Comparison of ENCODE assay signal across 8 mouse cellular contexts in the genomic region with DNA sequence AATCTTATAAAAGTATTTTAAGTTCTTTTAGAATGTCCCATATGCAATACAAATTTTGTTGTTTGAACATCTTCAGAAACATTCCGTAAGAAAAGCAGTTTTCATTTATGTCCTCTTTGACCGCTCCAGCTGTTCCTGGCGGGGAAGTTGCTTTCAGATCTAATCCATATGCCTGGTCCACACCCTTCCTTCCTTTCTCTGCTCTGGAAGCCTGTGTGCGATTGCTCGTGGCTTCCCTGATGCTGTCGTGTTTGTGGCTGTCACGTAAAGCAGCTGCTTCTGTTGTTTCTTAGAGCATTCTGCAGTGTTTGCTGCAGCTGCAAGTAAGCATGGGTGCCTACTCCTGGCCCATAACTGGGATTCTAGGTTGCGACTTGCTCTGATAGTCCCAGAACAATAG. TPM values are rescaled to one million over a fixed set of nuclear protein-coding genes. Genes with fewer than 3 reads are reported as not detected.
DNase-seq lines count a peak whose midpoint lies in the region; ATAC-seq and TF ChIP-seq lines count a peak whose summit lies in the region.

No protein-coding gene starts in this region.

- H3K36me3 ChIP-seq in E14TG2a.4 (ENCODE audit: insufficient read depth, low read length), result peaks cover 81% of the 10 kb centered on the region
- peaks cover 12% of the 10 kb centered on the region; the same call in 1 of the 2 replicates for H3K36me3 ChIP-seq in embryonic facial prominence, embryonic 15.5 days
- H3K36me3 ChIP-seq in intestine, postnatal 0 days (ENCODE audit: control insufficient read depth, insufficient read depth), result no peaks in the 10 kb centered on the region
- peaks cover 32% of the 10 kb centered on the region for H3K36me3 ChIP-seq in liver, embryonic 14.5 days (replicated peaks; ENCODE audit: control insufficient read depth, insufficient read depth, low read depth)

- H3K4me3 ChIP-seq in E14TG2a.4 (replicated peaks; ENCODE audit: low read length), result peak overlapping the region; percentile 24; the same call in 1 of the 2 replicates
- no peak overlapping the region for H3K4me3 ChIP-seq in embryonic facial prominence, embryonic 15.5 days (replicated peaks)
- no peak overlapping the region for H3K4me3 ChIP-seq in intestine, postnatal 0 days (ENCODE audit: low read depth, low read length)
- 0 out of 4 replicates have a peak overlapping the region, but pooled peaks of 1 of the 2 experiments have one; percentile 44 for H3K4me3 ChIP-seq in liver, embryonic 14.5 days (ENCODE audit: insufficient read depth in 1 of 2, low read depth in 2 of 2, low read length in 2 of 2)
- no peak overlapping the region for H3K4me3 ChIP-seq in cerebellum, adult 2 months (replicated peaks; ENCODE audit: insufficient read depth, low read depth, low read length)

- no peak for TF ChIP-seq EP300 in liver, embryonic 14.5 days (IDR thresholded peaks at IDR 0.05; ENCODE audit: low read depth)

- no peak overlapping the region for H3K9ac ChIP-seq in embryonic facial prominence, embryonic 15.5 days
- no peak overlapping the region for H3K9ac ChIP-seq in intestine, postnatal 0 days (ENCODE audit: low read depth, low read length)
- H3K9ac ChIP-seq in liver, embryonic 14.5 days (replicated peaks), result peak overlapping the region; percentile 38; the same call in 1 of the 2 replicates

- H3K27me3 ChIP-seq in E14TG2a.4 (ENCODE audit: insufficient read depth, low read length), result no peaks in the 10 kb centered on the region
- no peaks in the 10 kb centered on the region for H3K27me3 ChIP-seq in embryonic facial prominence, embryonic 15.5 days
- H3K27me3 ChIP-seq in intestine, postnatal 0 days (replicated peaks; ENCODE audit: control insufficient read depth, insufficient read depth, low read length), result no peaks in the 10 kb centered on the region
- no peaks in the 10 kb centered on the region for H3K27me3 ChIP-seq in liver, embryonic 14.5 days (ENCODE audit: control insufficient read depth, insufficient read depth, low read length)
- no peaks in the 10 kb centered on the region for H3K27me3 ChIP-seq in cerebellum, adult 2 months (ENCODE audit: control insufficient read depth, insufficient read depth, low read length)

- 0 out of 2 replicates have a peak overlapping the region, but pooled peaks have one; percentile 0 for H3K4me2 ChIP-seq in embryonic facial prominence, embryonic 15.5 days (replicated peaks)
- H3K4me2 ChIP-seq in intestine, postnatal 0 days (replicated peaks; ENCODE audit: low read depth), result 0 out of 2 replicates have a peak overlapping the region, but pooled peaks have one; percentile 18
- peak overlapping the region; percentile 79 for H3K4me2 ChIP-seq in liver, embryonic 14.5 days (ENCODE audit: low read depth)

- peak overlapping the region; percentile 80 for H3K27ac ChIP-seq in embryonic facial prominence, embryonic 15.5 days (replicated peaks)
- no peak overlapping the region for H3K27ac ChIP-seq in intestine, postnatal 0 days (ENCODE audit: low read depth, low read length)
- H3K27ac ChIP-seq in liver, embryonic 14.5 days, result peak overlapping the region; percentile 85
- H3K27ac ChIP-seq in cerebellum, adult 2 months (ENCODE audit: insufficient read depth, low read length), result no peak overlapping the region

- H3K9me3 ChIP-seq in E14TG2a.4 (ENCODE audit: low read length), result no peaks in the 10 kb centered on the region
- H3K9me3 ChIP-seq in embryonic facial prominence, embryonic 15.5 days (replicated peaks), result no peaks in the 10 kb centered on the region
- no peaks in the 10 kb centered on the region for H3K9me3 ChIP-seq in intestine, postnatal 0 days (ENCODE audit: control insufficient read depth)
- no peaks in the 10 kb centered on the region for H3K9me3 ChIP-seq in liver, embryonic 14.5 days (ENCODE audit: control insufficient read depth, low read length)

- DNase-seq in liver, embryonic 14.5 days (ENCODE audit: low read depth in 3 of 3, low spot score in 3 of 3), result no peak
- DNase-seq in cerebellum, adult 2 months, result no peak
- no peak for DNase-seq in right cerebral cortex, postnatal 4 days

- no peak for ATAC-seq in embryonic facial prominence, embryonic 15.5 days (ENCODE audit: insufficient number of reproducible peaks, low FRiP score, low TSS enrichment, low read depth)
- ATAC-seq in intestine, postnatal 0 days, result no peak
- 0 out of 2 replicates have a peak, but pooled peaks have one; percentile 10 for ATAC-seq in liver, embryonic 14.5 days (ENCODE audit: insufficient read depth)
- no peak for ATAC-seq in activated CD4-positive, CD25-positive, alpha-beta regulatory T cell, adult 4 months
- no peak for ATAC-seq in granulocyte monocyte progenitor cell, adult 5-6 weeks (replicated peaks; ENCODE audit: poor library complexity, severe bottlenecking)

- no peak for TF ChIP-seq POLR2A in cerebellum, adult 2 months (IDR thresholded peaks at IDR 0.05; ENCODE audit: borderline replicate concordance, insufficient read depth, low read length)

- TF ChIP-seq CTCF in E14TG2a.4 (conservative IDR thresholded peaks at IDR 0.05; ENCODE audit: low read length), result no peak
- TF ChIP-seq CTCF in intestine, postnatal 0 days (IDR thresholded peaks at IDR 0.05; ENCODE audit: low read depth), result no peak
- TF ChIP-seq CTCF in liver, embryonic 14.5 days (IDR thresholded peaks at IDR 0.05; ENCODE audit: low read depth), result no peak
- TF ChIP-seq CTCF in cerebellum, adult 2 months (IDR thresholded peaks at IDR 0.05; ENCODE audit: borderline replicate concordance, insufficient read depth, low read depth, low read length), result no peak

- 26% methylated on average over 8 of the region's 8 CpGs for WGBS in embryonic facial prominence, embryonic 15.5 days
- WGBS in intestine, postnatal 0 days, result 61% methylated on average over 8 of the region's 8 CpGs
- 31% methylated on average over 8 of the region's 8 CpGs for WGBS in liver, embryonic 14.5 days (ENCODE audit: insufficient replicate concordance)
- WGBS in cerebellum, adult 2 months, result 72% methylated on average over 8 of the region's 8 CpGs

- peaks cover 77% of the 10 kb centered on the region for H3K4me1 ChIP-seq in E14TG2a.4 (replicated peaks; ENCODE audit: low read depth, low read length)
- 0 out of 2 replicates have a peak, but pooled peaks cover 17% of the 10 kb centered on the region for H3K4me1 ChIP-seq in embryonic facial prominence, embryonic 15.5 days
- H3K4me1 ChIP-seq in intestine, postnatal 0 days (replicated peaks; ENCODE audit: control insufficient read depth, insufficient read depth, low read length), result no peaks in the 10 kb centered on the region
- H3K4me1 ChIP-seq in liver, embryonic 14.5 days (replicated peaks; ENCODE audit: control insufficient read depth in 2 of 2, insufficient read depth in 2 of 2, low read length in 1 of 2), result peaks cover 17 to 35% of the 10 kb centered on the region in 2 experiments
- H3K4me1 ChIP-seq in cerebellum, adult 2 months (ENCODE audit: control insufficient read depth, insufficient read depth, low read length), result no peaks in the 10 kb centered on the region

RNA-seq across cellular contexts. Expression of a gene that starts 32.4 kb away (rescaled TPM):
- polyA plus RNA-seq in embryonic facial prominence, embryonic 15.5 days (2015; fragmentation: Nextera tagmentation; extraction: Ambion mirVana), result 170 and 178 TPM in 2 replicates
- 88.7 and 93.5 TPM in 2 replicates for polyA plus RNA-seq in intestine, postnatal 0 days (2015; fragmentation: Nextera tagmentation; extraction: Ambion mirVana)
- polyA plus RNA-seq in liver, embryonic 14.5 days (2012; rRNA removed), result 58.1 and 104 TPM in 2 replicates
- 135 and 152 TPM in 2 replicates for polyA plus RNA-seq in liver, embryonic 14.5 days (2014; fragmentation: Nextera tagmentation; extraction: Ambion mirVana)
- 139 TPM in 2 replicates for polyA plus RNA-seq in cerebellum, adult 2 months (2012; rRNA removed)
- 100 to 1,000 TPM; 124 to 136 TPM for polyA plus RNA-seq in activated CD4-positive, CD25-positive, alpha-beta regulatory T cell, adult 4 months (2017; shearing (Covaris generic))
- 89.9 and 107 TPM in 2 replicates for total RNA-seq in granulocyte monocyte progenitor cell, adult 5-6 weeks (2014; fragmentation: Nextera tagmentation)
- total RNA-seq in granulocyte monocyte progenitor cell, adult 5-6 weeks (2017), result 136 and 172 TPM in 2 replicates

RNA-seq across cellular contexts. Expression of a gene that starts 36.6 kb away (rescaled TPM):
- 13.6 and 15.1 TPM in 2 replicates for polyA plus RNA-seq in embryonic facial prominence, embryonic 15.5 days (2015; fragmentation: Nextera tagmentation; extraction: Ambion mirVana)
- polyA plus RNA-seq in intestine, postnatal 0 days (2015; fragmentation: Nextera tagmentation; extraction: Ambion mirVana), result 0.95 and 0.96 TPM in 2 replicates
- polyA plus RNA-seq in liver, embryonic 14.5 days (2012; rRNA removed), result 5.4 and 7.4 TPM in 2 replicates
- 6.6 and 6.9 TPM in 2 replicates for polyA plus RNA-seq in liver, embryonic 14.5 days (2014; fragmentation: Nextera tagmentation; extraction: Ambion mirVana)
- 0.25 and 0.34 TPM in 2 replicates for polyA plus RNA-seq in cerebellum, adult 2 months (2012; rRNA removed)
- 1 to 10 TPM; 1.4 TPM for polyA plus RNA-seq in activated CD4-positive, CD25-positive, alpha-beta regulatory T cell, adult 4 months (2017; shearing (Covaris generic))
- 0.94 and 4.1 TPM in 2 replicates for total RNA-seq in granulocyte monocyte progenitor cell, adult 5-6 weeks (2014; fragmentation: Nextera tagmentation)
- 0.82 and 1.5 TPM in 2 replicates for total RNA-seq in granulocyte monocyte progenitor cell, adult 5-6 weeks (2017)

Comparison
In these comparisons a context has a peak if more than half of its experiments do, and no peak if none do; other contexts are left out.
1. H3K27ac ChIP-seq: peak in embryonic facial prominence, embryonic 15.5 days (single experiment) and liver, embryonic 14.5 days (single experiment); none in intestine, postnatal 0 days (single experiment) and cerebellum, adult 2 months (single experiment).
2. H3K4me2 ChIP-seq: peak in every context shown above with its lines; median percentile 79 in liver, embryonic 14.5 days; 18 in intestine, postnatal 0 days; 0 in embryonic facial prominence, embryonic 15.5 days.